Mouse (Mus musculus) CH12.LX (cell line): ENCODE data around the gene Cox4i2. TPM values are rescaled to one million over a fixed set of nuclear protein-coding genes. Genes with fewer than 3 reads are reported as not detected.

Experiments
- DNase-seq: peaks from one replicate; pipeline ENCODE4 v3.0.0-alpha.2; 2013; ENCODE audit errors: extremely low read depth
- H3K27ac ChIP-seq: 2 replicates; pipeline ENCODE4 v1.5.1; 2012; ENCODE audit warnings: low read depth, mild to moderate bottlenecking, control low read depth, moderate library complexity; ENCODE audit not compliant: insufficient read depth
- H3K27me3 ChIP-seq: replicated peaks from 2 replicates; pipeline ENCODE3; 2012; ENCODE audit warnings: inconsistent platforms
- H3K36me3 ChIP-seq, 2 experiments: replicated peaks in 1 of 2; 2 replicates each; pipeline versions ENCODE3 to v1.6.1; 2012; ENCODE audit warnings: inconsistent platforms in 1 of 2, low read length in 1 of 2, mild to moderate bottlenecking in 1 of 2, mixed read lengths in 1 of 2, moderate library complexity in 1 of 2; ENCODE audit not compliant: control insufficient read depth in 1 of 2, insufficient read depth in 1 of 2
- H3K4me1 ChIP-seq, 2 experiments: 2 replicates each; pipeline ENCODE4 v1.6.1; 2012; ENCODE audit warnings: inconsistent platforms in 1 of 2, moderate library complexity in 1 of 2; ENCODE audit not compliant: insufficient read depth in 2 of 2, control insufficient read depth in 1 of 2
- H3K4me2 ChIP-seq: 2 replicates; pipeline ENCODE4 v1.6.1; 2012; ENCODE audit warnings: low read depth, mild to moderate bottlenecking, control low read depth; ENCODE audit not compliant: poor library complexity, insufficient read depth, severe bottlenecking
- H3K4me3 ChIP-seq, 3 experiments: fragments of 150-350 bp in 1 of 3; sonication (generic) in 1 of 3; replicated peaks in 1 of 3; 2 replicates each; pipeline versions ENCODE3 to v1.5.1; 2011 to 2012; ENCODE audit warnings: low read depth in 2 of 3, low read length in 2 of 3, mild to moderate bottlenecking in 2 of 3, moderate library complexity in 2 of 3, control low read depth in 1 of 3, improper control_type of control experiment in 1 of 3, inconsistent platforms in 1 of 3, mixed read lengths in 1 of 3; ENCODE audit not compliant: poor library complexity in 1 of 3
- H3K79me2 ChIP-seq: replicated peaks from 2 replicates; pipeline ENCODE4 v1.6.1; 2012; ENCODE audit warnings: mild to moderate bottlenecking, moderate library complexity; ENCODE audit not compliant: control insufficient read depth, poor library complexity, insufficient read depth, severe bottlenecking; ENCODE audit errors: extremely low read depth
- H3K9ac ChIP-seq: 2 replicates; pipeline ENCODE4 v1.6.1; 2012; ENCODE audit warnings: low read depth, mild to moderate bottlenecking, control low read depth, moderate library complexity; ENCODE audit not compliant: insufficient read depth
- H3K9me3 ChIP-seq: replicated peaks from 2 replicates; pipeline ENCODE3; 2012; ENCODE audit warnings: low read length, inconsistent platforms, mixed read lengths
- CHD2 ChIP-seq: IDR thresholded peaks from 2 replicates; pipeline ENCODE4 v1.6.1; 2011; ENCODE audit warnings: low read length, improper control_type of control experiment
- CTCF ChIP-seq, 2 experiments: IDR thresholded peaks in 1 of 2; conservative IDR thresholded peaks in 1 of 2; 2 replicates each; pipeline ENCODE4 v1.5.1; 2011 to 2012; ENCODE audit warnings: low read depth in 2 of 2, low read length in 2 of 2, improper control_type of control experiment in 1 of 2, inconsistent platforms in 1 of 2, mild to moderate bottlenecking in 1 of 2, moderate library complexity in 1 of 2
- E2F4 ChIP-seq: IDR thresholded peaks from 2 replicates; pipeline ENCODE4 v1.6.1; 2011; ENCODE audit warnings: low read depth, low read length, improper control_type of control experiment; ENCODE audit not compliant: insufficient replicate concordance
- ELF1 ChIP-seq: IDR thresholded peaks from 2 replicates; pipeline ENCODE4 v1.6.1; 2014; ENCODE audit warnings: low read depth, mild to moderate bottlenecking, inconsistent platforms, low read length, improper control_type of control experiment
- ETS1 ChIP-seq: conservative IDR thresholded peaks from 2 replicates; pipeline ENCODE4 v1.6.1; 2012; ENCODE audit warnings: low read depth, mild to moderate bottlenecking, inconsistent platforms, low read length, improper control_type of control experiment, moderate library complexity
- GABPA ChIP-seq: IDR thresholded peaks from 2 replicates; pipeline ENCODE4 v1.6.1; 2012; ENCODE audit warnings: low read depth, low read length, improper control_type of control experiment, inconsistent platforms; ENCODE audit not compliant: insufficient replicate concordance
- HCFC1 ChIP-seq: IDR thresholded peaks from 2 replicates; pipeline ENCODE4 v1.6.1; 2012; ENCODE audit warnings: low read depth, mild to moderate bottlenecking, inconsistent platforms, low read length, improper control_type of control experiment
- IRF4 ChIP-seq: IDR thresholded peaks from 2 replicates; pipeline ENCODE4 v1.6.1; 2014; ENCODE audit warnings: low read depth, mild to moderate bottlenecking, inconsistent platforms, low read length, improper control_type of control experiment
- MAZ ChIP-seq: IDR thresholded peaks from 2 replicates; pipeline ENCODE4 v1.6.1; 2012; ENCODE audit warnings: low read depth, mild to moderate bottlenecking, inconsistent platforms, low read length, improper control_type of control experiment, moderate library complexity
- MYC ChIP-seq: IDR thresholded peaks from 2 replicates; pipeline ENCODE4 v1.6.1; 2011; ENCODE audit warnings: low read depth, mild to moderate bottlenecking, improper control_type of control experiment, low read length
- NELFE ChIP-seq: IDR thresholded peaks from 2 replicates; pipeline ENCODE4 v1.6.1; 2011; ENCODE audit warnings: low read depth, low read length, improper control_type of control experiment
- NRF1 ChIP-seq: IDR thresholded peaks from 2 replicates; pipeline ENCODE4 v1.6.1; 2014; ENCODE audit warnings: low read depth, mild to moderate bottlenecking, inconsistent platforms, low read length, improper control_type of control experiment, moderate library complexity
- PAX5 ChIP-seq: IDR thresholded peaks from 2 replicates; pipeline ENCODE4 v1.6.1; 2012; ENCODE audit warnings: low read length, inconsistent platforms, mixed read lengths
- POLR2A ChIP-seq: IDR thresholded peaks from 2 replicates; pipeline ENCODE4 v1.6.1; 2011; ENCODE audit warnings: low read depth, mild to moderate bottlenecking, improper control_type of control experiment, low read length
- POLR2AphosphoS2 ChIP-seq: IDR thresholded peaks from 2 replicates; pipeline ENCODE4 v1.6.1; 2011; ENCODE audit warnings: low read depth, low read length, improper control_type of control experiment
- RAD21 ChIP-seq: IDR thresholded peaks from 2 replicates; pipeline ENCODE4 v1.6.1; 2011; ENCODE audit warnings: low read depth, mild to moderate bottlenecking, low read length, improper control_type of control experiment, moderate library complexity
- RCOR1 ChIP-seq: conservative IDR thresholded peaks from 2 replicates; pipeline ENCODE4 v1.6.1; 2012; ENCODE audit warnings: low read depth, mild to moderate bottlenecking, inconsistent platforms, low read length, improper control_type of control experiment
- USF1 ChIP-seq: IDR thresholded peaks from 2 replicates; pipeline ENCODE4 v1.6.1; 2014; ENCODE audit warnings: low read depth, mild to moderate bottlenecking, inconsistent platforms, low read length, improper control_type of control experiment
- dilution Hi-C: fragments of 300-500 bp; cut with MboI; formaldehyde crosslinking; loops from 2 replicates; pipeline ENCODE4 v1.14.3; 2020; ENCODE audit warnings: low sequenced_read_pairs; ENCODE audit not compliant: extremely low pct_unique_long_range_greater_than_20kb, extremely low pct_ligation_motif_present
- in situ Hi-C: fragments of 300-500 bp; cut with MboI; formaldehyde crosslinking; loops from 3 replicates; pipeline ENCODE4 v1.14.3; 2019; ENCODE audit warnings: low sequenced_read_pairs, low pct_ligation_motif_present, low pct_unique_long_range_greater_than_20kb, mixed read lengths
- polyA plus RNA-seq: library from polyadenylated mRNA; unstranded; fragments of >175 nt; gene quantifications from 2 replicates; pipeline ENCODE4 v1.2.1, GENCODE M21; 2012; ENCODE audit warnings: low read depth; ENCODE audit not compliant: insufficient read length
- total RNA-seq, 2 experiments: library from RNA; depleted of rRNA; stranded (reverse); fragments of 300-350 nt in 1 of 2; fragments of >200 nt in 1 of 2; gene quantifications; 2 replicates each; pipeline ENCODE4 v1.2.3; 2012 to 2014

The Cox4i2 gene
- total and polyA plus RNA-seq, 3 experiments, result not detected

DNA sequence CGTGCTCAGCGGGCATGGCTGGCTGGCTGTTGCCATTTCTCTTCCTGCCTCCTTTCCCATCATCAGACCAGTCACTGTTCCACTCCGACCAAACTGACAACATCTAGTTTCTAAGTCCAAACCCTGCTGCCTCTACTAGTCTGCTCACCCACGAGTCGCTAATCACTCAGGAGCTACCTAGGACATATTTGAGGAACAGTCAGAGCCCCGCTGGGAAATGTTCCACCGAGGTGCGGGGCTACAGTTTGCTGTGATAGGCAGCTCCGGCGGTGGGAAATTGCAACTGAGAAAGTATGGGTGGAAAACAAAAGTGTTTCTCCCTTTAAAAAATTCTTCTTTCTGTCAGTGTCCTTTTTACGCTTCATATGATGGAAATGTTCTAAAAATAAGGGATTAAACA lies 36.3 kb upstream of the Cox4i2 start:
- no peak overlapping the region for H3K9ac ChIP-seq
- no peak overlapping the region for H3K4me2 ChIP-seq
- no peaks in the 10 kb centered on the region for H3K9me3 ChIP-seq
- in situ Hi-C loops, result no loop called here
- H3K4me3 ChIP-seq, result no peak overlapping the region
- H3K79me2 ChIP-seq, result no peaks in the 10 kb centered on the region
- no peak overlapping the region for H3K27ac ChIP-seq
- peaks cover 4 to 17% of the 10 kb centered on the region in 2 experiments for H3K36me3 ChIP-seq
- DNase-seq, result no peak
- peaks cover 3% of the 10 kb centered on the region for H3K27me3 ChIP-seq
- H3K4me1 ChIP-seq, result peaks cover 0 to 2% of the 10 kb centered on the region in 2 experiments; a peak in 1 of 4 replicates
- dilution Hi-C loops, result no loop called here
- TF ChIP-seq USF1, result no peak
- no peak for TF ChIP-seq PAX5
- no peak for TF ChIP-seq RCOR1
- TF ChIP-seq NRF1, result no peak
- no peak for TF ChIP-seq NELFE
- no peak for TF ChIP-seq POLR2AphosphoS2
- no peak for TF ChIP-seq E2F4
- no peak for TF ChIP-seq GABPA
- no peak for TF ChIP-seq CTCF (conservative IDR thresholded peaks at IDR 0.05 in 1 of 2, IDR thresholded peaks at IDR 0.05 in 1 of 2; ENCODE audit: low read depth in 2 of 2, low read length in 2 of 2)
- no peak for TF ChIP-seq CHD2
- TF ChIP-seq MAZ, result no peak
- no peak for TF ChIP-seq RAD21
- TF ChIP-seq IRF4, result no peak
- TF ChIP-seq POLR2A, result no peak
- no peak for TF ChIP-seq ELF1

DNA sequence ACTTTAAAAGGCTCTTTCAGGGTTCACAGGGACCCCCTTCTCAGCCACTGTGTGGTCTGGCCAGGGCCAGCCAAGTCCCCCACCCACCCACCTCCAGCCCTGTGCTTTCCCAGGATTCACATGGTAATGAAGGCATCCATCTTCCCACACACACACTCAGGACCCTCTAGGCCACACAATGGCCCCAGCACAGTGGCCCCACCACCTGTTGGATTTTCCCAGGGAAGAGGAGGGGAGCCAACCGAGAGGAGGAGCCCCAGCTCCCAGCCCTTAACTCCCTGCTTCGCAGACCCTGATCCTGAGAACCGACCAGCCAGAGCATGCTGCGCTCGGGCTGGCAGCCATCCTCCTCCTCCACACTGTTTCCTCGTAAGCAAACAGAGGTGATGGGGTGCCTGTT lies 35.9 kb upstream of the Cox4i2 start:
- no peak overlapping the region for H3K9ac ChIP-seq
- TF ChIP-seq CTCF (conservative IDR thresholded peaks at IDR 0.05 in 1 of 2, IDR thresholded peaks at IDR 0.05 in 1 of 2; ENCODE audit: low read depth in 2 of 2, low read length in 2 of 2) (no peak), MAZ (no peak), PAX5 (no peak), MYC (no peak), ETS1 (no peak), NRF1 (no peak), HCFC1 (no peak)
- TF ChIP-seq, all 38 proteins: peak for 0
- DNase-seq, result no peak
- Histone ChIP-seq H3K9me3 (no peaks in the 10 kb centered on the region), H3K79me2 (no peaks in the 10 kb centered on the region), H3K4me3 (no peak overlapping the region), H3K27ac (no peak overlapping the region), H3K36me3 (peaks cover 3 to 16% of the 10 kb centered on the region in 2 experiments), H3K27me3 (peaks cover 3% of the 10 kb centered on the region), H3K4me1 (peaks cover 0 to 2% of the 10 kb centered on the region in 2 experiments; a peak in 1 of 4 replicates), H3K4me2 (no peak overlapping the region)
- dilution Hi-C loops (no loop called here), in situ Hi-C loops (no loop called here)
